20 mouse cellular contexts compared by ENCODE assay signal in genomic region chr4:137460676-137461075, GRCm38 (mm10). TPM values are rescaled to one million over a fixed set of nuclear protein-coding genes. Genes with fewer than 3 reads are reported as not detected.
DNase-seq lines count a peak whose midpoint lies in the region; ATAC-seq and TF ChIP-seq lines count a peak whose summit lies in the region.
"Had no signal": no experiment of that assay in that cellular context is flagged by ENCODE, and none has a peak within 500 bp of the region (broad histone marks: within the 10 kb centered on the region; RNA-seq: fewer than 3 reads in every experiment).

No protein-coding gene starts in this region.

- H3K4me2 ChIP-seq in heart, embryonic 12.5 days = no peak overlapping the region
- no peak overlapping the region for H3K4me2 ChIP-seq in kidney, embryonic 15.5 days
- no peak overlapping the region for H3K4me2 ChIP-seq in embryonic facial prominence, embryonic 15.5 days (replicated peaks)
- H3K4me2 ChIP-seq: limb, embryonic 12.5 days had no signal

- H3K27ac ChIP-seq in heart, embryonic 12.5 days (ENCODE audit: poor library complexity, severe bottlenecking) = peak overlapping the region; percentile 55
- H3K27ac ChIP-seq in kidney, embryonic 15.5 days = peak overlapping the region; percentile 71
- H3K27ac ChIP-seq in ES-E14 (ENCODE audit: insufficient read depth, low read depth, low read length, poor library complexity, severe bottlenecking) = peak overlapping the region; percentile 81
- H3K27ac ChIP-seq in embryonic facial prominence, embryonic 15.5 days (replicated peaks) = peak overlapping the region; percentile 68

- no peaks in the 10 kb centered on the region for H3K9me3 ChIP-seq in heart, embryonic 12.5 days (replicated peaks)
- no peaks in the 10 kb centered on the region for H3K9me3 ChIP-seq in kidney, embryonic 15.5 days (replicated peaks)
- H3K9me3 ChIP-seq in ES-E14 (ENCODE audit: control insufficient read depth, insufficient read depth, low read depth, low read length) = no peaks in the 10 kb centered on the region
- no peaks in the 10 kb centered on the region for H3K9me3 ChIP-seq in embryonic facial prominence, embryonic 15.5 days (replicated peaks)

- H3K27me3 ChIP-seq in heart, embryonic 12.5 days (replicated peaks) = no peaks in the 10 kb centered on the region
- H3K27me3 ChIP-seq in kidney, embryonic 15.5 days = no peaks in the 10 kb centered on the region
- no peaks in the 10 kb centered on the region for H3K27me3 ChIP-seq in embryonic facial prominence, embryonic 15.5 days
- H3K27me3 ChIP-seq: limb, embryonic 12.5 days had no signal

- in situ Hi-C loops in ES-E14 (cut with MboI; ENCODE audit: low sequenced_read_pairs in 2 of 2, unreplicated experiment in 2 of 2) = no loop called here

- intact Hi-C loops in heart, postnatal 25 days (cut with DNase I) = loop anchor here (2.0 kb wide), 1 partner anchor 16 kb away; no protein-coding TSS in a partner anchor

- no peak for ATAC-seq in heart, embryonic 12.5 days (ENCODE audit: insufficient number of reproducible peaks, low FRiP score)
- no peak for ATAC-seq in kidney, embryonic 15.5 days (replicated peaks; ENCODE audit: low FRiP score)
- ATAC-seq in embryonic facial prominence, embryonic 15.5 days (ENCODE audit: insufficient number of reproducible peaks, low FRiP score, low TSS enrichment, low read depth) = no peak
- ATAC-seq: forebrain, embryonic 16.5 days; inflammation-experienced regulatory T-cells, adult 6 months; liver, postnatal 0 days had no signal

- DNase-seq in heart, postnatal 25 days (ENCODE audit: low spot score) = no peak
- no peak for DNase-seq in kidney, adult 9 months
- no peak for DNase-seq in ES-E14 (ENCODE audit: low read depth, low spot score)
- no peak for DNase-seq in urinary bladder, postnatal 10 days (ENCODE audit: low spot score)
- DNase-seq: cerebellum, adult 11 months; gastrocnemius, postnatal 25 days; kidney, postnatal 36 days; liver, postnatal 0 days; spleen, adult 18-20 months had no signal

- H3K9ac ChIP-seq in heart, embryonic 12.5 days = no peak overlapping the region
- no peak overlapping the region for H3K9ac ChIP-seq in kidney, embryonic 15.5 days
- H3K9ac ChIP-seq in ES-E14 (ENCODE audit: insufficient read depth, low read depth, low read length, poor library complexity, severe bottlenecking) = peak overlapping the region; percentile 42
- no peak overlapping the region for H3K9ac ChIP-seq in embryonic facial prominence, embryonic 15.5 days
- H3K9ac ChIP-seq: limb, embryonic 12.5 days; liver, postnatal 0 days had no signal

- WGBS in heart, embryonic 12.5 days = 69% methylated on average over 14 of the region's 14 CpGs
- WGBS in kidney, embryonic 15.5 days = 66% methylated on average over 14 of the region's 14 CpGs
- 66% methylated on average over 14 of the region's 14 CpGs for WGBS in embryonic facial prominence, embryonic 15.5 days

- H3K4me3 ChIP-seq in heart, embryonic 12.5 days = no peak overlapping the region
- H3K4me3 ChIP-seq in kidney, embryonic 15.5 days (replicated peaks) = no peak overlapping the region
- no peak overlapping the region for H3K4me3 ChIP-seq in ES-E14 (ENCODE audit: insufficient read depth in 1 of 2, low read depth in 1 of 2, low read length in 2 of 2, poor library complexity in 1 of 2, severe bottlenecking in 1 of 2)
- H3K4me3 ChIP-seq in embryonic facial prominence, embryonic 15.5 days (replicated peaks) = no peak overlapping the region
- H3K4me3 ChIP-seq: limb, embryonic 12.5 days had no signal

- H3K4me1 ChIP-seq in heart, embryonic 12.5 days (replicated peaks) = peaks cover 50% of the 10 kb centered on the region
- H3K4me1 ChIP-seq in kidney, embryonic 15.5 days = peaks cover 56% of the 10 kb centered on the region
- peaks cover 12 to 35% of the 10 kb centered on the region in 2 experiments for H3K4me1 ChIP-seq in ES-E14 (ENCODE audit: control insufficient read depth in 2 of 2, insufficient read depth in 2 of 2, low read length in 2 of 2, poor library complexity in 1 of 2)
- peaks cover 36% of the 10 kb centered on the region for H3K4me1 ChIP-seq in embryonic facial prominence, embryonic 15.5 days

- no peaks in the 10 kb centered on the region for H3K36me3 ChIP-seq in heart, embryonic 12.5 days
- no peaks in the 10 kb centered on the region for H3K36me3 ChIP-seq in kidney, embryonic 15.5 days
- H3K36me3 ChIP-seq in ES-E14 (ENCODE audit: control insufficient read depth, insufficient read depth, low read length, poor library complexity, severe bottlenecking) = no peaks in the 10 kb centered on the region
- H3K36me3 ChIP-seq in embryonic facial prominence, embryonic 15.5 days = no peaks in the 10 kb centered on the region
- H3K36me3 ChIP-seq: limb, embryonic 12.5 days had no signal

TF ChIP-seq in ES-E14, 5 proteins besides CTCF, POLR2A, EP300 and RAD21:
- TF ChIP-seq ZNF384 (IDR thresholded peaks at IDR 0.05; ENCODE audit: low read depth, low read length) (no peak), ZC3H11A (IDR thresholded peaks at IDR 0.05; ENCODE audit: borderline replicate concordance, low read depth, low read length) (no peak), HCFC1 (IDR thresholded peaks at IDR 0.05; ENCODE audit: borderline replicate concordance, insufficient read depth, low read length) (no peak), CHD2 (IDR thresholded peaks at IDR 0.05; ENCODE audit: low read depth, low read length) (no peak), MAFK (IDR thresholded peaks at IDR 0.05; ENCODE audit: insufficient read depth, low read depth, low read length) (no peak)

RNA-seq across cellular contexts. Expression of gene 1700013G24Rik, which starts 7.6 kb away (rescaled TPM):
- polyA plus RNA-seq in heart, embryonic 12.5 days (2016; fragmentation: Nextera tagmentation; extraction: Ambion mirVana) = not detected in 2 replicates
- not detected for total RNA-seq in heart, postnatal 25 days (2021)
- not detected in 2 replicates for polyA plus RNA-seq in kidney, embryonic 15.5 days (2015; fragmentation: Nextera tagmentation; extraction: Ambion mirVana)
- total RNA-seq in ES-E14 (2012; rRNA removed) = not detected in 2 replicates
- polyA plus RNA-seq in embryonic facial prominence, embryonic 15.5 days (2015; fragmentation: Nextera tagmentation; extraction: Ambion mirVana) = not detected in 2 replicates
- total RNA-seq: gastrocnemius, postnatal 25 days; megakaryocyte progenitor cell, adult 5-6 weeks; monocyte, adult 5-6 weeks had no signal
- polyA plus RNA-seq: forebrain, embryonic 16.5 days; inflammation-experienced regulatory T-cells, adult 6 months; limb, embryonic 12.5 days; liver, postnatal 0 days; neural tube, embryonic 14.5 days; stomach, postnatal 0 days had no signal

RNA-seq across cellular contexts. Expression of gene Hspg2, which starts 7.9 kb away (rescaled TPM):
- 51.8 and 61.5 TPM in 2 replicates for polyA plus RNA-seq in heart, embryonic 12.5 days (2016; fragmentation: Nextera tagmentation; extraction: Ambion mirVana)
- total RNA-seq in heart, postnatal 25 days (2021) = 100 to 1,000 TPM; 249 to 297 TPM
- 34.2 and 35.7 TPM in 2 replicates for polyA plus RNA-seq in kidney, embryonic 15.5 days (2015; fragmentation: Nextera tagmentation; extraction: Ambion mirVana)
- total RNA-seq in ES-E14 (2012; rRNA removed) = 226 and 278 TPM in 2 replicates
- polyA plus RNA-seq in embryonic facial prominence, embryonic 15.5 days (2015; fragmentation: Nextera tagmentation; extraction: Ambion mirVana) = 48.5 and 49.1 TPM in 2 replicates
- total RNA-seq: megakaryocyte progenitor cell, adult 5-6 weeks; monocyte, adult 5-6 weeks had no signal
- polyA plus RNA-seq: inflammation-experienced regulatory T-cells, adult 6 months had no signal

RNA-seq across cellular contexts. Expression of gene Cela3b, which starts 30.3 kb away (rescaled TPM):
- polyA plus RNA-seq in heart, embryonic 12.5 days (2016; fragmentation: Nextera tagmentation; extraction: Ambion mirVana) = not detected in 2 replicates
- not detected for total RNA-seq in heart, postnatal 25 days (2021)
- not detected in 2 replicates for polyA plus RNA-seq in kidney, embryonic 15.5 days (2015; fragmentation: Nextera tagmentation; extraction: Ambion mirVana)
- not detected in 2 replicates for total RNA-seq in ES-E14 (2012; rRNA removed)
- not detected in 2 replicates for polyA plus RNA-seq in embryonic facial prominence, embryonic 15.5 days (2015; fragmentation: Nextera tagmentation; extraction: Ambion mirVana)
- total RNA-seq: gastrocnemius, postnatal 25 days; megakaryocyte progenitor cell, adult 5-6 weeks; monocyte, adult 5-6 weeks had no signal
- polyA plus RNA-seq: C2C12; forebrain, embryonic 16.5 days; inflammation-experienced regulatory T-cells, adult 6 months; limb, embryonic 12.5 days; neural tube, embryonic 14.5 days had no signal

RNA-seq across cellular contexts. Expression of gene Cela3a, which starts 51.1 kb away (rescaled TPM):
- not detected in 2 replicates for polyA plus RNA-seq in heart, embryonic 12.5 days (2016; fragmentation: Nextera tagmentation; extraction: Ambion mirVana)
- not detected for total RNA-seq in heart, postnatal 25 days (2021)
- not detected in 2 replicates for polyA plus RNA-seq in kidney, embryonic 15.5 days (2015; fragmentation: Nextera tagmentation; extraction: Ambion mirVana)
- total RNA-seq in ES-E14 (2012; rRNA removed) = not detected in 2 replicates
- polyA plus RNA-seq in embryonic facial prominence, embryonic 15.5 days (2015; fragmentation: Nextera tagmentation; extraction: Ambion mirVana) = not detected in 2 replicates
- total RNA-seq: gastrocnemius, postnatal 25 days; megakaryocyte progenitor cell, adult 5-6 weeks; monocyte, adult 5-6 weeks had no signal
- polyA plus RNA-seq: C2C12; forebrain, embryonic 16.5 days; inflammation-experienced regulatory T-cells, adult 6 months; limb, embryonic 12.5 days; liver, postnatal 0 days; neural tube, embryonic 14.5 days; stomach, postnatal 0 days had no signal
